Mouse (Mus musculus) heart, embryonic 10.5 days (tissue): ENCODE data around the gene Mllt1. TPM values are rescaled to one million over a fixed set of nuclear protein-coding genes. Genes with fewer than 3 reads are reported as not detected.

Experiments used
- DNase-seq: peaks from one replicate; pipeline ENCODE4 v3.0.0-alpha.2; 2017; ENCODE audit warnings: low spot score
- H3K27ac ChIP-seq: fragments of 300-500 bp; sonication (generic); 2 replicates; pipeline ENCODE4 v1.5.1; 2016; ENCODE audit warnings: mild to moderate bottlenecking
- H3K27me3 ChIP-seq: fragments of 300-500 bp; sonication (generic); 2 replicates; pipeline ENCODE4 v1.6.1; 2016; ENCODE audit warnings: mild to moderate bottlenecking; ENCODE audit not compliant: poor library complexity, insufficient read depth, severe bottlenecking
- H3K36me3 ChIP-seq: fragments of 300-500 bp; sonication (generic); 2 replicates; pipeline ENCODE4 v1.6.1; 2016; ENCODE audit warnings: mild to moderate bottlenecking, moderate library complexity
- H3K4me1 ChIP-seq: fragments of 300-500 bp; sonication (generic); 2 replicates; pipeline ENCODE4 v1.6.1; 2016; ENCODE audit warnings: mild to moderate bottlenecking
- H3K4me3 ChIP-seq: fragments of 300-500 bp; sonication (generic); 2 replicates; pipeline ENCODE4 v1.5.1; 2016; ENCODE audit warnings: mild to moderate bottlenecking, moderate library complexity
- H3K9me3 ChIP-seq: fragments of 300-500 bp; sonication (generic); 2 replicates; pipeline ENCODE4 v1.6.1; 2016; ENCODE audit warnings: mild to moderate bottlenecking, moderate library complexity
- WGBS: fragments of 180-500 bp; shearing (Covaris S2); methylation state at CpG from one replicate; pipeline ENCODE4 v1.1.7; 2016; 5-methylcytosine and 5-hydroxymethylcytosine counted together
- polyA plus RNA-seq: library from polyadenylated mRNA; unstranded; fragments of >200 nt; fragmentation: Nextera tagmentation; extraction: Ambion mirVana; gene quantifications from 2 replicates; pipeline ENCODE4 v1.2.1, GENCODE M21; 2016

The Mllt1 gene
- polyA plus RNA-seq, 1 experiment from 2014 or later, result 46.0 TPM

- 95% methylated on average over 9 of the region's 9 CpGs for WGBS
- Histone ChIP-seq H3K4me1 (no peaks in the 10 kb centered on the region; the same call in 1 of the 2 replicates), H3K27me3 (no peaks in the 10 kb centered on the region), H3K9me3 (no peaks in the 10 kb centered on the region), H3K36me3 (peaks cover 99% of the 10 kb centered on the region), H3K4me3 (no peak overlapping the region), H3K27ac (no peak overlapping the region)
- no peak for DNase-seq
These were observed 39.8 kb downstream of the Mllt1 start for GRCm38 (mm10) chr17:56895368-56895918.

GRCm38 (mm10) chr17:56890018-56890417 lies 45.2 kb downstream of the Mllt1 start:
- H3K9me3 ChIP-seq, result 0 out of 2 replicates have a peak, but pooled peaks cover 2% of the 10 kb centered on the region
- 93% methylated on average over 2 of the region's 2 CpGs for WGBS
- no peaks in the 10 kb centered on the region for H3K4me1 ChIP-seq
- H3K36me3 ChIP-seq, result peaks cover 71% of the 10 kb centered on the region
- H3K4me3 ChIP-seq, result no peak overlapping the region
- H3K27me3 ChIP-seq, result no peaks in the 10 kb centered on the region
- H3K27ac ChIP-seq, result no peak overlapping the region
- no peak for DNase-seq

DNA sequence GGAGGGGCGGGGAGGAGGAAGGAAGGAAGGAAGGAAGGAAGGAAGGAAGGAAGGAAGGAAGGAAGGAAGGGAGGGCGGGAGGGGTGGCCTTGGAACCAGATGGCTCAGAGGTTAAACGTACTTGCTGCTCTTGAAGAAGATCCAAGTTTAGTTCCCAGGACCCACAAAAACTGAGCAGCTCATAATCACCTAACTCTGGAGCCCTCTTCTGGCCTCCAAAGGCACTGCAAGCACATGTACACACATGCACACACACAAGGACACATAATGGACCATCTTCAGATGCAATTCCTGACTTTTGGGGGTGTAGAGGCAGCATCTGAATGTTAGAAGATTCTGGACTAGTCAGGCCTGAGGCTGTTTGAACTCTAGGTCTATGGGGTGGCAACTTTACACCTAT lies 47.2 kb downstream of the Mllt1 start:
- Histone ChIP-seq H3K4me3 (no peak overlapping the region), H3K9me3 (0 out of 2 replicates have a peak, but pooled peaks cover 2% of the 10 kb centered on the region), H3K27me3 (0 out of 2 replicates have a peak, but pooled peaks cover 1% of the 10 kb centered on the region), H3K4me1 (peaks cover 12% of the 10 kb centered on the region), H3K27ac (no peak overlapping the region), H3K36me3 (peaks cover 51% of the 10 kb centered on the region)
- WGBS, result 82% methylated on average over 2 of the region's 3 CpGs
- no peak for DNase-seq

- H3K27ac ChIP-seq, result no peak overlapping the region
- peaks cover 12% of the 10 kb centered on the region for H3K4me1 ChIP-seq
- DNase-seq, result no peak
- no peak overlapping the region for H3K4me3 ChIP-seq
- H3K27me3 ChIP-seq, result 0 out of 2 replicates have a peak, but pooled peaks cover 8% of the 10 kb centered on the region
- 90% methylated on average over 17 of the region's 17 CpGs for WGBS
- H3K36me3 ChIP-seq, result peaks cover 21% of the 10 kb centered on the region
- 0 out of 2 replicates have a peak, but pooled peaks cover 2% of the 10 kb centered on the region for H3K9me3 ChIP-seq
These were observed 50.4 kb downstream of the Mllt1 start for GRCm38 (mm10) chr17:56884809-56885208.

- H3K4me1 ChIP-seq, result peaks cover 12% of the 10 kb centered on the region
- no peak overlapping the region for H3K4me3 ChIP-seq
- 0 out of 2 replicates have a peak, but pooled peaks cover 8% of the 10 kb centered on the region for H3K27me3 ChIP-seq
- H3K27ac ChIP-seq, result no peak overlapping the region
- 0 out of 2 replicates have a peak, but pooled peaks cover 2% of the 10 kb centered on the region for H3K9me3 ChIP-seq
- peaks cover 16% of the 10 kb centered on the region for H3K36me3 ChIP-seq
- no peak for DNase-seq
- WGBS, result 69% methylated on average over 5 of the region's 5 CpGs
These were observed 50.9 kb downstream of the Mllt1 start for GRCm38 (mm10) chr17:56884331-56884730.

DNA sequence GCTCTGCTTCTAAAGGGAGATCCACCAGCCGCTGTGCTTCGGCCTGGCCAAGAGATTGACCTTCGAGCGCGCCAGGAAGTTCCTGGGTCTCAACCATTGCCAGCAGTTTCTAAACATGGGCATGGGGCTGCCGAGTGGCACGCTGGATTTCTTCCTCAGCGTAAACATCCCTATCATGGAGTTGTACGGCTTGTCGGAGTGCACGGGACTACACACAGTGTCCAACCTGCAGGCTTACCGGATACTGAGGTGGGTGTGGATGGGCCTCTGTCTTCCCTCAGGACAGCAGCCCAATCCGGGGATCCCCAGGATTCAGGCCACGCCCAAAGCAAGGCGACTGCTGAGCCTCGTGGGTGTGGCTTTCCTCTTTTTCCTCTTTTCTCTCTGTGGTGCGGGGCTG lies 51.6 kb downstream of the Mllt1 start:
- peaks cover 12% of the 10 kb centered on the region for H3K4me1 ChIP-seq
- H3K9me3 ChIP-seq, result 0 out of 2 replicates have a peak, but pooled peaks cover 2% of the 10 kb centered on the region
- H3K4me3 ChIP-seq, result peak overlapping the region; percentile 41; the same call in 1 of the 2 replicates
- WGBS, result 28% methylated on average over 17 of the region's 17 CpGs
- peaks cover 9% of the 10 kb centered on the region for H3K36me3 ChIP-seq
- H3K27me3 ChIP-seq, result 0 out of 2 replicates have a peak, but pooled peaks cover 8% of the 10 kb centered on the region
- no peak for DNase-seq
- no peak overlapping the region for H3K27ac ChIP-seq

GRCm38 (mm10) chr17:56877426-56877825 lies 57.8 kb downstream of the Mllt1 start:
- 0 out of 2 replicates have a peak, but pooled peaks cover under 1% of the 10 kb centered on the region for H3K27me3 ChIP-seq
- WGBS, result 87% methylated on average over 19 of the region's 19 CpGs
- no peaks in the 10 kb centered on the region for H3K9me3 ChIP-seq
- H3K4me3 ChIP-seq, result no peak overlapping the region
- no peak for DNase-seq
- no peak overlapping the region for H3K27ac ChIP-seq
- H3K4me1 ChIP-seq, result no peaks in the 10 kb centered on the region
- H3K36me3 ChIP-seq, result no peaks in the 10 kb centered on the region

GRCm38 (mm10) chr17:56876981-56877380 lies 58.2 kb downstream of the Mllt1 start:
- Histone ChIP-seq H3K36me3 (no peaks in the 10 kb centered on the region), H3K4me1 (no peaks in the 10 kb centered on the region), H3K27ac (no peak overlapping the region), H3K9me3 (no peaks in the 10 kb centered on the region), H3K27me3 (no peaks in the 10 kb centered on the region), H3K4me3 (no peak overlapping the region)
- 69% methylated on average over 8 of the region's 8 CpGs for whole genome bisulfite sequencing
- DNase-seq, result no peak

- H3K27ac ChIP-seq, result no peak overlapping the region
- H3K4me1 ChIP-seq, result no peaks in the 10 kb centered on the region
- H3K9me3 ChIP-seq, result no peaks in the 10 kb centered on the region
- WGBS, result 72% methylated on average over 3 of the region's 3 CpGs
- no peaks in the 10 kb centered on the region for H3K36me3 ChIP-seq
- H3K27me3 ChIP-seq, result no peaks in the 10 kb centered on the region
- DNase-seq, result no peak
- H3K4me3 ChIP-seq, result no peak overlapping the region
These were observed 58.8 kb downstream of the Mllt1 start for GRCm38 (mm10) chr17:56876465-56876864.

- no peaks in the 10 kb centered on the region for H3K4me1 ChIP-seq
- 78% methylated on average over 12 of the region's 12 CpGs for WGBS
- no peak within 1 kb of the TSS for H3K4me3 ChIP-seq
- no peak for DNase-seq
- no peaks in the 10 kb centered on the region for H3K36me3 ChIP-seq
- no peaks in the 10 kb centered on the region for H3K9me3 ChIP-seq
- no peaks in the 10 kb centered on the region for H3K27me3 ChIP-seq
- H3K27ac ChIP-seq, result no peak within 1 kb of the TSS
These were observed 60.1 kb downstream of the Mllt1 start, which contains the start of gene 1700061G19Rik for GRCm38 (mm10) chr17:56874936-56875651. 1700061G19Rik (plus strand) TSS chr17:56875477.

DNA sequence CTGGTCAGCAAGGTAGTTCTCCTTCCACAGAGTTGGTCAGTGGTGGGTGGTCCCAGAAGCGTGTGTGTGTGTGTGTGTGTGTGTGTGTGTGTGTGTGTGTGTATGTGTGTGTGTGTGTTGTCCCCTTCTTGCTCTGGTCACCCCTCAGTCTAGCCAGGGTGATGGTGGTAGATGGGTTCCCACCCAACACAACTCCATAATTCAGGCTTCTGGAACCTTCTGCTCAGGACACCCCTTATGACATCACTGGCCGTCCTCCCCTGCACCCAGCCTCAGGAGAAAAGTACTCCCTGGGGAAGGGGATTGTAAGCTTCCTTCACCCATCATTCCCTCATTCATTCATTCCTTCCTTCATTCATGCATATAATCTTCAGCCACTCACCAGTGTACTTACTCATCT lies 61.0 kb downstream of the Mllt1 start, which contains the start of gene Acsbg2:
TSS of gene Acsbg2 (minus strand) at position 211 of the 400 bp plus-strand sequence.
- H3K9me3 ChIP-seq, result no peaks in the 10 kb centered on the region
- no peak for DNase-seq
- no peaks in the 10 kb centered on the region for H3K4me1 ChIP-seq
- H3K4me3 ChIP-seq, result no peak within 1 kb of the TSS
- no peak within 1 kb of the TSS for H3K27ac ChIP-seq
- H3K27me3 ChIP-seq, result no peaks in the 10 kb centered on the region
- WGBS, result 74% methylated on average over 2 of the region's 2 CpGs
- no peaks in the 10 kb centered on the region for H3K36me3 ChIP-seq

DNA sequence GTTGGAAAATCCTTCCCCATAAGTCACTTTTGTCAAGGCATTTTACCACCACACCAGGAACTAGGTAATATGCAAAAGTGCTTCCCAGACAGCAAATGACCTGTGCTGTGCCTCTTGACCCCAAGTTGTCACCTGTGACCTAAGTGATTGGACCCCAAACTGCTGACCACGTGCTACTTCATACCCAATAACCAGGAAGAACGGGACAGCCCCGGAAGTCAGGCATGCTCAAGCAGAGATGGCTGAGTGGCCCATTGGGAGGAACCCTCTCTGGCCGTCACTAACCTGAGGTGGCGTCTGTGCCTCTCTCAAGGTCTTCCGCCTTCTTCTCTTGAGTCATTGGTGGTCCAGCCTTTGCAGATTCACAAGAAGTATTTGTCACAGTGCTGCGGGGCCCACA lies 62.7 kb downstream of the Mllt1 start:
- no peak for DNase-seq
- Histone ChIP-seq H3K36me3 (no peaks in the 10 kb centered on the region), H3K4me3 (no peak overlapping the region), H3K4me1 (no peaks in the 10 kb centered on the region), H3K9me3 (no peaks in the 10 kb centered on the region), H3K27ac (no peak overlapping the region), H3K27me3 (no peaks in the 10 kb centered on the region)
- WGBS, result 72% methylated on average over 7 of the region's 7 CpGs

- H3K4me3 ChIP-seq, result no peak overlapping the region
These were observed 63.4 kb downstream of the Mllt1 start for GRCm38 (mm10) chr17:56871767-56872166.

More at GRCm38 (mm10) chr17:56871767-56872166, 63.4 kb downstream of the Mllt1 start:
- H3K9me3 ChIP-seq, result 0 out of 2 replicates have a peak, but pooled peaks cover 4% of the 10 kb centered on the region
- no peaks in the 10 kb centered on the region for H3K4me1 ChIP-seq
- H3K27me3 ChIP-seq, result no peaks in the 10 kb centered on the region
- no peaks in the 10 kb centered on the region for H3K36me3 ChIP-seq
- H3K27ac ChIP-seq, result no peak overlapping the region
- no peak for DNase-seq
- 74% methylated on average over 8 of the region's 8 CpGs for WGBS
